Mouse (Mus musculus): ENCODE measurements around the gene Sf3b1. TPM values are rescaled to one million over a fixed set of nuclear protein-coding genes. Genes with fewer than 3 reads are reported as not detected.

The Sf3b1 gene
- polyA plus RNA-seq, 1 experiment from 2014 or later = 304 TPM

Other genes starting within 250 kb of the Sf3b1 start
- 30.0 and 31.0 TPM in 2 replicates for gene Ankrd44, start 101.1 kb downstream of the Sf3b1 start, polyA plus RNA-seq (2014; fragmentation: Nextera tagmentation; extraction: Ambion mirVana)
- gene Coq10b, start 25.3 kb upstream of the Sf3b1 start, polyA plus RNA-seq (2014; fragmentation: Nextera tagmentation; extraction: Ambion mirVana) = 32.0 and 36.1 TPM in 2 replicates
- gene Hspe1, start 60.7 kb upstream of the Sf3b1 start, polyA plus RNA-seq (2014; fragmentation: Nextera tagmentation; extraction: Ambion mirVana) = 244 and 262 TPM in 2 replicates
- gene Hspd1, start 60.8 kb upstream of the Sf3b1 start, polyA plus RNA-seq (2014; fragmentation: Nextera tagmentation; extraction: Ambion mirVana) = 222 and 254 TPM in 2 replicates
- gene Mob4, start 103.8 kb upstream of the Sf3b1 start, polyA plus RNA-seq (2014; fragmentation: Nextera tagmentation; extraction: Ambion mirVana) = 157 and 177 TPM in 2 replicates
- 10.2 and 11.6 TPM in 2 replicates for gene Rftn2, start 199.3 kb upstream of the Sf3b1 start, polyA plus RNA-seq (2014; fragmentation: Nextera tagmentation; extraction: Ambion mirVana)
- gene Mars2, start 209.7 kb upstream of the Sf3b1 start, polyA plus RNA-seq (2014; fragmentation: Nextera tagmentation; extraction: Ambion mirVana) = 3.4 and 3.9 TPM in 2 replicates

Data from hindbrain, embryonic 14.5 days (tissue).